Mouse (Mus musculus) CH12.LX (cell line): ENCODE measurements around the gene Lysmd3. TPM values are rescaled to one million over a fixed set of nuclear protein-coding genes. Genes with fewer than 3 reads are reported as not detected.

Experiments used
- DNase-seq: peaks from one replicate; pipeline ENCODE4 v3.0.0-alpha.2; 2013; ENCODE audit errors: extremely low read depth
- H3K27ac ChIP-seq: 2 replicates; pipeline ENCODE4 v1.5.1; 2012; ENCODE audit warnings: low read depth, mild to moderate bottlenecking, control low read depth, moderate library complexity; ENCODE audit not compliant: insufficient read depth
- H3K27me3 ChIP-seq: replicated peaks from 2 replicates; pipeline ENCODE3; 2012; ENCODE audit warnings: inconsistent platforms
- H3K36me3 ChIP-seq, 2 experiments: replicated peaks in 1 of 2; 2 replicates each; pipeline versions ENCODE3 to v1.6.1; 2012; ENCODE audit warnings: inconsistent platforms in 1 of 2, low read length in 1 of 2, mild to moderate bottlenecking in 1 of 2, mixed read lengths in 1 of 2, moderate library complexity in 1 of 2; ENCODE audit not compliant: control insufficient read depth in 1 of 2, insufficient read depth in 1 of 2
- H3K4me1 ChIP-seq, 2 experiments: 2 replicates each; pipeline ENCODE4 v1.6.1; 2012; ENCODE audit warnings: inconsistent platforms in 1 of 2, moderate library complexity in 1 of 2; ENCODE audit not compliant: insufficient read depth in 2 of 2, control insufficient read depth in 1 of 2
- H3K4me2 ChIP-seq: 2 replicates; pipeline ENCODE4 v1.6.1; 2012; ENCODE audit warnings: low read depth, mild to moderate bottlenecking, control low read depth; ENCODE audit not compliant: poor library complexity, insufficient read depth, severe bottlenecking
- H3K4me3 ChIP-seq, 3 experiments: fragments of 150-350 bp in 1 of 3; sonication (generic) in 1 of 3; replicated peaks in 1 of 3; 2 replicates each; pipeline versions ENCODE3 to v1.5.1; 2011 to 2012; ENCODE audit warnings: low read depth in 2 of 3, low read length in 2 of 3, mild to moderate bottlenecking in 2 of 3, moderate library complexity in 2 of 3, control low read depth in 1 of 3, improper control_type of control experiment in 1 of 3, inconsistent platforms in 1 of 3, mixed read lengths in 1 of 3; ENCODE audit not compliant: poor library complexity in 1 of 3
- H3K79me2 ChIP-seq: replicated peaks from 2 replicates; pipeline ENCODE4 v1.6.1; 2012; ENCODE audit warnings: mild to moderate bottlenecking, moderate library complexity; ENCODE audit not compliant: control insufficient read depth, poor library complexity, insufficient read depth, severe bottlenecking; ENCODE audit errors: extremely low read depth
- H3K9ac ChIP-seq: 2 replicates; pipeline ENCODE4 v1.6.1; 2012; ENCODE audit warnings: low read depth, mild to moderate bottlenecking, control low read depth, moderate library complexity; ENCODE audit not compliant: insufficient read depth
- H3K9me3 ChIP-seq: replicated peaks from 2 replicates; pipeline ENCODE3; 2012; ENCODE audit warnings: low read length, inconsistent platforms, mixed read lengths
- BHLHE40 ChIP-seq: IDR thresholded peaks from 2 replicates; pipeline ENCODE4 v1.6.1; 2011; ENCODE audit warnings: mild to moderate bottlenecking, low read depth, low read length, improper control_type of control experiment
- CHD2 ChIP-seq: IDR thresholded peaks from 2 replicates; pipeline ENCODE4 v1.6.1; 2011; ENCODE audit warnings: low read length, improper control_type of control experiment
- E2F4 ChIP-seq: IDR thresholded peaks from 2 replicates; pipeline ENCODE4 v1.6.1; 2011; ENCODE audit warnings: low read depth, low read length, improper control_type of control experiment; ENCODE audit not compliant: insufficient replicate concordance
- ELF1 ChIP-seq: IDR thresholded peaks from 2 replicates; pipeline ENCODE4 v1.6.1; 2014; ENCODE audit warnings: low read depth, mild to moderate bottlenecking, inconsistent platforms, low read length, improper control_type of control experiment
- GABPA ChIP-seq: IDR thresholded peaks from 2 replicates; pipeline ENCODE4 v1.6.1; 2012; ENCODE audit warnings: low read depth, low read length, improper control_type of control experiment, inconsistent platforms; ENCODE audit not compliant: insufficient replicate concordance
- HCFC1 ChIP-seq: IDR thresholded peaks from 2 replicates; pipeline ENCODE4 v1.6.1; 2012; ENCODE audit warnings: low read depth, mild to moderate bottlenecking, inconsistent platforms, low read length, improper control_type of control experiment
- IRF4 ChIP-seq: IDR thresholded peaks from 2 replicates; pipeline ENCODE4 v1.6.1; 2014; ENCODE audit warnings: low read depth, mild to moderate bottlenecking, inconsistent platforms, low read length, improper control_type of control experiment
- MAX ChIP-seq: IDR thresholded peaks from 2 replicates; pipeline ENCODE4 v1.6.1; 2011; ENCODE audit warnings: low read length, improper control_type of control experiment
- MAZ ChIP-seq: IDR thresholded peaks from 2 replicates; pipeline ENCODE4 v1.6.1; 2012; ENCODE audit warnings: low read depth, mild to moderate bottlenecking, inconsistent platforms, low read length, improper control_type of control experiment, moderate library complexity
- NELFE ChIP-seq: IDR thresholded peaks from 2 replicates; pipeline ENCODE4 v1.6.1; 2011; ENCODE audit warnings: low read depth, low read length, improper control_type of control experiment
- NRF1 ChIP-seq: IDR thresholded peaks from 2 replicates; pipeline ENCODE4 v1.6.1; 2014; ENCODE audit warnings: low read depth, mild to moderate bottlenecking, inconsistent platforms, low read length, improper control_type of control experiment, moderate library complexity
- PAX5 ChIP-seq: IDR thresholded peaks from 2 replicates; pipeline ENCODE4 v1.6.1; 2012; ENCODE audit warnings: low read length, inconsistent platforms, mixed read lengths
- SIN3A ChIP-seq: IDR thresholded peaks from 2 replicates; pipeline ENCODE4 v1.6.1; 2012; ENCODE audit warnings: low read length, improper control_type of control experiment, inconsistent platforms
- UBTF ChIP-seq: IDR thresholded peaks from 2 replicates; pipeline ENCODE4 v1.6.1; 2012; ENCODE audit warnings: low read depth, mild to moderate bottlenecking, inconsistent platforms, low read length, improper control_type of control experiment, moderate library complexity
- USF2 ChIP-seq: conservative IDR thresholded peaks from 2 replicates; pipeline ENCODE4 v1.6.1; 2011; ENCODE audit warnings: low read depth, low read length, improper control_type of control experiment
- ZC3H11A ChIP-seq: IDR thresholded peaks from 2 replicates; pipeline ENCODE4 v1.6.1; 2012; ENCODE audit warnings: low read depth, mild to moderate bottlenecking, inconsistent platforms, low read length, improper control_type of control experiment
- ZKSCAN1 ChIP-seq: IDR thresholded peaks from 2 replicates; pipeline ENCODE4 v1.6.1; 2012; ENCODE audit warnings: low read depth, inconsistent platforms, low read length, improper control_type of control experiment, borderline replicate concordance
- ZNF384 ChIP-seq: IDR thresholded peaks from 2 replicates; pipeline ENCODE4 v1.6.1; 2012; ENCODE audit warnings: low read depth, low read length, improper control_type of control experiment, inconsistent platforms
- dilution Hi-C: fragments of 300-500 bp; cut with MboI; formaldehyde crosslinking; loops from 2 replicates; pipeline ENCODE4 v1.14.3; 2020; ENCODE audit warnings: low sequenced_read_pairs; ENCODE audit not compliant: extremely low pct_unique_long_range_greater_than_20kb, extremely low pct_ligation_motif_present
- in situ Hi-C: fragments of 300-500 bp; cut with MboI; formaldehyde crosslinking; loops from 3 replicates; pipeline ENCODE4 v1.14.3; 2019; ENCODE audit warnings: low sequenced_read_pairs, low pct_ligation_motif_present, low pct_unique_long_range_greater_than_20kb, mixed read lengths
- polyA plus RNA-seq: library from polyadenylated mRNA; unstranded; fragments of >175 nt; gene quantifications from 2 replicates; pipeline ENCODE4 v1.2.1, GENCODE M21; 2012; ENCODE audit warnings: low read depth; ENCODE audit not compliant: insufficient read length
- total RNA-seq, 2 experiments: library from RNA; depleted of rRNA; stranded (reverse); fragments of 300-350 nt in 1 of 2; fragments of >200 nt in 1 of 2; gene quantifications; 2 replicates each; pipeline ENCODE4 v1.2.3; 2012 to 2014

Lysmd3 gene
- total and polyA plus RNA-seq, 3 experiments: 7.3 to 17.7 (median 15.1) TPM

DNA sequence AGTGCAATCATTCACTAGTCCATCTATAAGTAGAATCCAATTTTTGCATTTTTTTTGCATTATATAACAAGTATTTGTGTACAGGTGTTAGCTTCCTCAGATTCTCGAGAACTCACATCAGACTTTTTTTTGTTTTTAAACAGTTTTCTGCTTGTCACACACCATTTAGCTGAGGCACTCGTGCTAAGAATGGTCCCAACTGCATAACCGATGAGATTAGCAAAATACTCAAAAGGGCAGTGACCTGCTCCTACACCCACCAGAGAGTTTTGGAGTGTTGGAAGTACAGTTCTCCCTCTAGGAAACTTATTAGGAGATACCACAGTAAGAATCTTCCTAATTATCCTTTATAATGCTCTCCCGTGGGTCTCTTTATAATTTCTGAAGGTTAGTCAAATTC, 52.3 kb downstream of the Lysmd3 start:
- H3K36me3 ChIP-seq: peaks cover 0 to 7% of the 10 kb centered on the region in 2 experiments
- no peak overlapping the region for H3K27ac ChIP-seq
- peaks cover 3 to 39% of the 10 kb centered on the region in 2 experiments; a peak in 3 of 4 replicates for H3K4me1 ChIP-seq
- H3K9ac ChIP-seq: peak overlapping the region; percentile 38; the same call in 1 of the 2 replicates
- H3K27me3 ChIP-seq: no peaks in the 10 kb centered on the region
- dilution Hi-C loops: no loop called here
- no peak for DNase-seq
- TF ChIP-seq GABPA: no peak
- TF ChIP-seq ZKSCAN1: no peak
- TF ChIP-seq NELFE: no peak
- TF ChIP-seq PAX5: no peak
- no peak for TF ChIP-seq MAX
- TF ChIP-seq BHLHE40: no peak
- TF ChIP-seq NRF1: no peak
- no peak for TF ChIP-seq SIN3A
- TF ChIP-seq HCFC1: no peak
- TF ChIP-seq IRF4: no peak
- TF ChIP-seq CHD2: no peak
- no peak for TF ChIP-seq ZC3H11A
- TF ChIP-seq ELF1: no peak
- no peak for TF ChIP-seq MAZ
- no peak for TF ChIP-seq UBTF
- TF ChIP-seq, all 38 proteins: peak for 0
- Histone ChIP-seq H3K4me2 (peak overlapping the region; percentile 97), H3K79me2 (peaks cover 13% of the 10 kb centered on the region), H3K4me3 (peak overlapping the region; percentile 80 to 90 (median 88)), H3K9me3 (no peaks in the 10 kb centered on the region)
- in situ Hi-C loops: no loop called here

- Histone ChIP-seq H3K27ac (no peak overlapping the region), H3K9ac (peak overlapping the region; percentile 38; the same call in 1 of the 2 replicates), H3K27me3 (no peaks in the 10 kb centered on the region), H3K4me3 (peak overlapping the region; percentile 80 to 90 (median 88)), H3K36me3 (peaks cover 0 to 7% of the 10 kb centered on the region in 2 experiments), H3K9me3 (no peaks in the 10 kb centered on the region), H3K4me2 (peak overlapping the region; percentile 97), H3K4me1 (peaks cover 3 to 36% of the 10 kb centered on the region in 2 experiments; a peak in 3 of 4 replicates), H3K79me2 (peaks cover 13% of the 10 kb centered on the region)
- TF ChIP-seq USF2 (no peak), ZNF384 (peak; percentile 50; the same call in 1 of the 2 replicates), SIN3A (0 out of 2 replicates have a peak, but pooled peaks have one; percentile 36), E2F4 (0 out of 2 replicates have a peak, but pooled peaks have one; percentile 49)
- dilution Hi-C loops (no loop called here), in situ Hi-C loops (no loop called here)
- DNase-seq: peak; percentile 40
Measured at GRCm38 (mm10) chr13:81710266-81710665, 52.8 kb downstream of the Lysmd3 start.
